Mouse (Mus musculus): ENCODE data around the gene Gm21761. TPM values are rescaled to one million over a fixed set of nuclear protein-coding genes. Genes with fewer than 3 reads are reported as not detected.

Gene Gm21761
- total RNA-seq, 2 experiments from 2014 or later, result not detected

Other genes with a start within 250 kb of the Gm21761 start
- gene Hmgcs1, start 238.9 kb downstream of the Gm21761 start, total RNA-seq (2021), result 100 to 1,000 TPM; 445 to 454 TPM
- 10 to 100 TPM; 13.2 to 14.8 TPM for gene Nim1k, start 173.4 kb downstream of the Gm21761 start, total RNA-seq (2021)
- gene Zfp131, start 138.4 kb downstream of the Gm21761 start, total RNA-seq (2021), result 10 to 100 TPM; 39.7 to 41.9 TPM
- gene AF067063, start 99.1 kb downstream of the Gm21761 start, total RNA-seq (2021), result not detected
- gene D13Ertd608e, start 93.3 kb downstream of the Gm21761 start, total RNA-seq (2021), result not detected
- not detected for gene Tcstv1, start 34.5 kb downstream of the Gm21761 start, total RNA-seq (2021)
- not detected for gene B020031M17Rik, start 21.5 kb upstream of the Gm21761 start, total RNA-seq (2021)
- gene Gm36079, start 97.7 kb upstream of the Gm21761 start, total RNA-seq (2021), result not detected
- not detected for gene Gm21188, start 122.9 kb upstream of the Gm21761 start, total RNA-seq (2021)
- gene Gm20767, start 211.0 kb upstream of the Gm21761 start, total RNA-seq (2021), result not detected
- gene Gm21818, start 243.2 kb upstream of the Gm21761 start, total RNA-seq (2021), result not detected